Mouse (Mus musculus) right cerebral cortex, postnatal 4 days (tissue): ENCODE measurements around the gene Hmbs.
"Not testable (repeated sequence)": the region's sequence is repeated elsewhere in the genome, so short reads cannot be mapped to it uniquely, and the experiment has no call there.

Source experiments
- DNase-seq: peaks from one replicate; pipeline ENCODE4 v3.0.0-alpha.2; 2022

The Hmbs gene

DNA sequence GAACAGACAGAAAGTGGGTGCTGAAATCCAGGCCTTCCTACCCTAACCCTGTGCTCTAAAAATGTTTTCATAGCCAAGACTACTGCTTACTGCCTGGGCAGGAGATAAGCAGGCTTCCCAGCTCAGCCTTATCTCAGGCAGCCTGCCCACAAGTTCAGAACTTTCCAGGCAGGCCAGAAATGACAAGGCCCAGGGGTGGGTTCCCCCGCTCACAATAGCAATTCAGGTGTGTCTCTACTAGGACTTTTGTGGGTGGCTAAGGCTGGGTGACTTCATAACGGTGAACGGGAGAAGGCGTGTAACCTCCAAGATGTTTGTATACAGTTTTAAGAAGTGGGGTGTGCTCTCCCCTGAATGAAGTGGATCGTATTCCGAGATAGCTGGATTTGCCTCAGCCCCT lies 738 bp downstream of the Hmbs start:
- no peak for DNase-seq

GRCm38 (mm10) chr9:44342605-44343004 lies 1.4 kb downstream of the Hmbs start:
- no peak for DNase-seq

DNA sequence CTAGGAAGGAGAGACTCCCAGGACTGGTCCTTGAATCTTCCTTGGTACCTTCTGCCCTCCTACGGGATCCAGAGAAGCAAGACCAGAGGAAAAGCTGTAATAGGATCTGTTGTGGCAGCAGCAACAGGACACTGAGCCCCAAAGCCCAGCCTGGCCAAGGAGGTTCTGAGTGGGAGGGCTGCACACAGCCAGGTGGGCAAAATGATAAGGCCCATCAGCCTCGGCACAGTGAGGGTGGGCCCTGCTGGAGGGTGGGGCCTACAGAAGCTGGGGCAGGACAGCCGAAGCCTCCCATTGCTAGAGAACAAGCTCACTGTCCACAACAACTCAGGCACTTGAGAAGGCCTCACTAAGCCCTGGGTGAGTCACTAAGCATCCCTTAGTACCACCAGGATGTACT lies 1.9 kb downstream of the Hmbs start:
- no peak for DNase-seq

DNA sequence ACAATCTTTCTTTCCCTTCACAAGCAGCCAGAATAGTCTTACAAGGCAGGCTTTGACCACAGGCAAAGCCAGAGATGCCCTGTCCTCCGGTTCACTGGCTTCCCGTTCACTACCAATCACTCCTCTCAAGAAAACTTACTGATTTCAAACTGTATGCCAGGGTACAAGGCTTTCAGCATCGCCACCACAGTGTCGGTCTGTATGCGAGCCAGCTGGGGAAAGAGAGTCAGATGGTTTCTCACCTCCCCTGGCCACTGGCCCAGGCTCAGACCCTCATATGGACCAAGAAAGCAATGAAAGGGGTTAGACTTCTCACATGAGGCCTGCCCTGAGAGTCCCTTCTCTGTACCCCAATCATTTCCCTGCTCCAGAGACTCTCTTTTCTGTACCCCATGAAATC lies 2.5 kb downstream of the Hmbs start:
- DNase-seq = no peak

DNA sequence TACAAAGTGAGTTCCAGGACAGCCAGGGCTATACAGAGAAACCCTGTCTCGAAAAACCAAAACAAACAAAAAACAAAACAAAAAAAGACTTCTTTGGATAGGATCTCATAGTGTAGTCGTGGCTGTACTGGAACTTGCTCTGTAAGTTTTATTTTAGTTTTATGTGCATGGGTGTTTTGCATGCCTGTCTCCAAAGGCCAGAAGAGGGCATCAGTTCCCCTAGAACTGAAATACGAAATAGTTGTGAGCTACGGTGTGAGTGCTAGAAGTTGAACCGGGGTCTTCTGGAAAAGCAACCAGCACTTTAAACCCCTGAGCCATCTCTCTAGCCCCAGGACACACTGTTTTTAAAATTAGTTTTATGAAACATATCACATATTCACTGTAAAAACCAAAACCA lies 5.5 kb downstream of the Hmbs start:
- DNase-seq = no peak

GRCm38 (mm10) chr9:44337436-44338169 lies 6.4 kb downstream of the Hmbs start:
- DNase-seq = no peak

DNA sequence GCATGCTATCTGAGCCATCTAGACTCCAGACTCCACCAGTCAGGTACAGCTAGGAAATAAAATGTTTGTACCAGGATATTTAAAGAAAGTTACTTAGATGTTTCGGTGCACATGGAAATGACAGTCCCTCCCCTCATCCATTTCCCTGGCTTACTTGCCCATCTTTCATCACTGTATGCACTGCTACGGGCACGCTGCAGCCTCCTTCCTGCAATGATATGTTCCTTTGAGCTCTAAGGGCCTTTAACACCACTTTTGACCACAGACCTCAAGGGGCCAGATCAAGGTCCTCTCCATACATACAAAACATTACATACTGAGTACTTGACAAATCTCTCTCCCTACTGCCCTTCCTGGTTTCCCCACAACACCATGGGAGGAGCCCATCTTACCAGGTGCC lies 7.1 kb downstream of the Hmbs start:
- DNase-seq = no peak

DNA sequence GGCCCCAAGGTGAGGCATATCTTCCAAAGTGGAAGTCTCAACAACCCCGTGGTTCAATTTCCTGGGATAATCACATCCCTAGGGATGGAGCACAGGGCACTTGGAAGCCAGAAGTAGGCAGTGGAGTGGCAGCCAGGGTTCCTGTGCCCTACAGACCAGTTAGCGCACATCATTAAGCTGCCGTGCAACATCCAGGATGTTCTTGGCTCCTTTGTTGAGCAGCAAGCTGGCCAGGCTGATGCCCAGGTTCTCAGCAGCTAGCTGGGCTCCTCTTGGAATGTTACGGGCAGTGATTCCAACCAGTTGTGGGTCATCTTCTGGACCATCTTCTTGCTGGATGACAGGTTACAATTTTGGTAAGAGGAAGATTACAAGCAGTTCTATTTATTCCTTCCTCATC lies 7.5 kb downstream of the Hmbs start:
- not testable (repeated sequence) for DNase-seq

DNA sequence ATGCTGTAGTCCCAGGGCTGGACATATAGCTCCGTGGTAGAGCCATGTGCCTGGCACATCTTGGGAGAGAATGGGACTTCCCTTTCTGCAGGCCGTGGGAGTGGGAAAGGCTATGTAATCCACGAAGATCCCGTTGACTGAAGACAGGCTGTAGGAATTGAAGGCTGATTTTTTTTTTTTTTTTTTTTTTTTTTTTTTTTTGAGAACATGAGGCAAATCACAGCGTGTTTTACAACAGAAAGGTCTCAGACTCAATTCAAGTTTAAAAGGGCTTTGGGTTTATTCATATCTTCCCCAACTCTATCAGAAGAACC lies 8.0 kb downstream of the Hmbs start:
- no peak for DNase-seq

- no peak for DNase-seq
These were observed 8.5 kb downstream of the Hmbs start for GRCm38 (mm10) chr9:44335331-44336092.

DNA sequence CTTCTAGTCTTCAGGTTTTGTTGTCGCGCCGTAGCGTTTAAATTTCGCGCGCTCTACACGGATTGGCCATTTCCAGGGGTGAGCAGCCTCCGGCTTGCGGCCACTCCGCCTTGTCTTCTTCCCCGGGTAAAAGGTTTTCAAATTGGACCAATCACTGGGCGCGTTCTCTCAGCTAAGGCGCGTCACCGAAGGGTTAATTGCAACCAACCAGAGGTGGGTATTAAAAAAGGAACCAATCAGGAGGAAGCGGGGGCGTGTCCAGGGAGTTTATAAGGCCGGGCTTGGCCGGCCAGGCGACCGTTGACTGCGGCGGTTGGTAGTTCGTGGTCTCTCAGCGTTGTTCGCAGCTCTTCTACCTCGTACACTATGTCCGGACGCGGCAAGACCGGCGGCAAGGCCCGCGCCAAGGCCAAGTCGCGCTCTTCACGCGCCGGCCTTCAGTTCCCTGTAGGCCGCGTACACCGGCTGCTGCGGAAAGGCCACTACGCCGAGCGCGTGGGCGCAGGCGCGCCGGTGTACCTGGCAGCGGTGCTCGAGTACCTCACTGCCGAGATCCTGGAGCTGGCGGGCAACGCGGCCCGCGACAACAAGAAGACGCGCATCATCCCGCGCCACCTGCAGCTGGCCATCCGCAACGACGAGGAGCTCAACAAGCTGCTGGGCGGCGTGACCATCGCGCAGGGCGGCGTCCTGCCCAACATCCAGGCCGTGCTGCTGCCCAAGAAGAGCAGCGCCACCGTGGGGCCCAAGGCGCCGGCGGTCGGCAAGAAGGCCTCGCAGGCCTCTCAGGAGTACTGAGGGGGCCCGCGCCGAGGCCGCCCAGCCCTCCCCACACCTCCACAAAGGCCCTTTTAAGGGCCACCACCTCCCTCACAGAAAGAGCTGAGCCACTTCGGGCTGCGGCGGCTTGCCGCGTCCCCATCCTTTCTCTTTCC lies 9.4 kb downstream of the Hmbs start, which contains the start of gene H2afx:
Gene H2afx (plus strand): TSS at position 299 of the 935 bp plus-strand sequence.
- DNase-seq = peak; percentile 91

DNA sequence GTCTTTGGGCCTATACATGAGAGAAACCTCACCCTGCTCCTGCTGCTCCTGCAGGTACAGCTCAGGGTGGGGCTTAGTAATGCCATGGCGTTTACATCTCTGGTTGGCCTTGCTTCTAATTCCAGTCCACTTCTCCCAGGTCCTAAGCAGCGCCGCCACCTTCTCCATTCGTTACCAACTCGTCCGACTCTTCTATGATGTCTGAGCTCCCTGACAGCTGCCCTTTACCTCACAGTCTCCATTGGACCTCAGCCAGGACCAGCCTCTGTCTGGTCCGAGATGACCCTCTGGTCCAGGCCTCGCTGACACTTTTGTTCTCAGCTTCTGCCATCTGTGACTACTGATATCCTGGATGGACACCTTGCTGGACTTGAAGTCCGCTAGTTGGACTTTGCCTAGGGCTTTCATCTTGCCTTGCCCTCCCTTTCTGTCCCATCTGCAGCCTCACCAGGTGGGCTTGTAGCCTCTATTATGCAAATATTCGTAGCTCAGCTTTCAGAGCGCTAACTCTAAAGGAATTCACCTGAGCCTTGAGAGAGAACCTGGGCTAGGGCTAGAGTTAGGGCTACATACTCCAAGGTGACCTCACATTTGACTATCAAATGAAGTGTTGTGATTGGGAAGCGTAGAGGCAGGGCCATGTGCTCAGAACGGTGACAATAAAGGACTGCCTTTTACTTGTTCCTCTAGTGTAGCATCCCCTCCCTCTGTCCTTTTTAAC lies 10.9 kb downstream of the Hmbs start:
- no peak for DNase-seq

DNA sequence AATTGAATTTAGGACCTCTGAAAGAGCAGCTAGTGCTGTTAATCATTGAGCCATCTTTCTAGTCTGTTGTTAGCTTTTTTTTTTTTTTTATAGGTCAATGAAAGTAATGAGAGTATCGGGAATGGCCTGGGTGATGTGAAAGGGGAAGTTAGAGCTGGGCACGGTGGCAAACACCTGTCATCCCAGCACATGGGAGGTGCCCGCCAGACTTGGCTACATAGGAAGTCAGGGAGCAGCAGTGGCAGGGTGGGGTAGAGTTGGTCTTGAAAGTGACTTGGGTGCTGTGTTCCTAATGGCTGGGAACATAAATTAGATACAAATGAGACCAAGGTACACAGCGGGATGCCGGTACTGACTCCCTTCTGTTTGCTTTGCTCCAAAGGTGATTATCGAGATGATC lies 13.3 kb downstream of the Hmbs start:
- no peak for DNase-seq

GRCm38 (mm10) chr9:44327926-44328325 lies 16.1 kb downstream of the Hmbs start:
- no peak for DNase-seq

- no peak for DNase-seq
These were observed 16.8 kb downstream of the Hmbs start for GRCm38 (mm10) chr9:44327064-44327711.

DNA sequence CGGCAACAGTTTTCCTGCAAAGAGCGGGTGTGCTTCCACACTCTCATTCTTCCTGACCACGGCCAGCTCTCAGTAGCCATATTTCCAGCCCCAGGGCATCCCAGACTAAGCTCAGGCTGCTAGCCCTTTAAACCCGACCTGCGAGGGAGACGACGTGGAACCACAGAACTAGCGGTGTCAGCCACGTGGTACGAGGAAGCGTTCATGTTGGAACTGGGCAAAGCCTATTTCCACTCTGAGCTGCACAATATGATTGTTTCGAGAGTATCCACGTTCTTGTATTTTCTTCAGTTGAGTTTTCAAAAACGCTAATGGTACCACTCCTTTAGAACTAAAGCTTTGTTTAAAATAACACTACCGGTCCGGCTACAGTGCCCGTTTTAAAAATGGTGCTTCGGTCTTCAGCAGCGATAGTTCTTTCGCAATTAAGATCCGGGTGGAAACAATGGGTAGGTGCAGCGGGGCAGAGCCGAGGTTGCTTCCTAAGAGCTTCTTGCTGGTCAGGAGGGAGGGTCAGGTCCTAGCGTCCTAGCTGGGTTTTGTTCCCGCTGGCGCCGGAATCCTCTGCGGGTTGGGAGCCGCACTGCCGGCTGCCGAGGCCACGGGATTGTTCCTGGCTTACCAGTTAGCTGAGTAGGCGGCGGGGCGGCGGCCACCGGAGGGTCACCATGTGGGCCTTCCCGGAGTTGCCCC lies 17.5 kb downstream of the Hmbs start:
- DNase-seq = peak; percentile 70

GRCm38 (mm10) chr9:44325768-44326370 lies 18.2 kb downstream of the Hmbs start, which contains the start of gene Dpagt1:
Gene Dpagt1 (plus strand): TSS chr9:44326019.
- DNase-seq = no peak

GRCm38 (mm10) chr9:44325032-44325767 lies 18.8 kb downstream of the Hmbs start:
- not testable (repeated sequence) for DNase-seq

DNA sequence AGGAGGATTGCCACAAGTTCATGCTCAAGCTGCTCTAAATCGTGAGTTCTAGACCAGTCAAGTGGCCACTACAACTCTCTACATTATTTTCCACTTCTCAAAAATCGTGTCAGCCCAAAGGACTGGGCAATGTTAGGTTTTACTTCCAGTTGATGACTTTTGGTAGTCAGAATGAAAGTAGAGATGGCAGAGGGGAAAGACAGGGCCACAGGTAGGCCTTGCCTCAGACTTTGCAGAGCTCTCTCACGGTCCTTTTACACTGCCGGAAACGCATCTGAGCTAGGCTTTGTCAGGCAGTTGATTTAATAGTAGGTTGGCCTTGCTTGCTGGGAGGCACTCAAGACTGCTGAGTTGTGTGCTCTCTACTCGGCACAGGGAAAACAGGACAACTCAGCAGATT lies 19.9 kb downstream of the Hmbs start:
- DNase-seq = no peak

- not testable (repeated sequence) for DNase-seq
These were observed 20.4 kb downstream of the Hmbs start for GRCm38 (mm10) chr9:44323656-44324055.
